Mouse (Mus musculus): ENCODE results near the gene Thada. TPM values are rescaled to one million over a fixed set of nuclear protein-coding genes. Genes with fewer than 3 reads are reported as not detected.

The Thada gene
- total and polyA plus RNA-seq, 3 experiments: 17.3 to 26.7 (median 22.2) TPM

- H3K36me3 ChIP-seq (replicated peaks in 1 of 2; ENCODE audit: control insufficient read depth in 1 of 2, insufficient read depth in 1 of 2, low read length in 1 of 2): no peaks in the 10 kb centered on the region
- DNase-seq (ENCODE audit: extremely low read depth): no peak
- no peak overlapping the region for H3K27ac ChIP-seq (ENCODE audit: insufficient read depth, low read depth)
- peaks cover 5 to 16% of the 10 kb centered on the region in 2 experiments; a peak in 2 of 4 replicates for H3K4me1 ChIP-seq (ENCODE audit: control insufficient read depth in 1 of 2, insufficient read depth in 2 of 2)
- H3K9ac ChIP-seq (ENCODE audit: insufficient read depth, low read depth): no peak overlapping the region
- no peaks in the 10 kb centered on the region for H3K9me3 ChIP-seq (replicated peaks; ENCODE audit: low read length)
- dilution Hi-C loops (cut with MboI; ENCODE audit: extremely low pct_ligation_motif_present, extremely low pct_unique_long_range_greater_than_20kb, low sequenced_read_pairs): no loop called here
- no peak overlapping the region for H3K4me3 ChIP-seq (replicated peaks in 1 of 3; ENCODE audit: low read depth in 2 of 3, low read length in 2 of 3, poor library complexity in 1 of 3)
- no peak overlapping the region for H3K4me2 ChIP-seq (ENCODE audit: insufficient read depth, low read depth, poor library complexity, severe bottlenecking)
- H3K79me2 ChIP-seq (replicated peaks; ENCODE audit: control insufficient read depth, extremely low read depth, insufficient read depth, poor library complexity, severe bottlenecking): no peaks in the 10 kb centered on the region
- TF ChIP-seq BHLHE40 (IDR thresholded peaks at IDR 0.05; ENCODE audit: low read depth, low read length): no peak
- no peak for TF ChIP-seq POLR2A (IDR thresholded peaks at IDR 0.05; ENCODE audit: low read depth, low read length)
- no peak for TF ChIP-seq GABPA (IDR thresholded peaks at IDR 0.05; ENCODE audit: insufficient replicate concordance, low read depth, low read length)
- no peak for TF ChIP-seq MAFK (IDR thresholded peaks at IDR 0.05; ENCODE audit: insufficient replicate concordance, low read length)
- TF ChIP-seq MEF2A (IDR thresholded peaks at IDR 0.05; ENCODE audit: borderline replicate concordance, low read depth, low read length): no peak
- TF ChIP-seq MAX (IDR thresholded peaks at IDR 0.05; ENCODE audit: low read length): no peak
- no peak for TF ChIP-seq CHD2 (IDR thresholded peaks at IDR 0.05; ENCODE audit: low read length)
- no peak for TF ChIP-seq MXI1 (IDR thresholded peaks at IDR 0.05; ENCODE audit: low read depth, low read length)
- in situ Hi-C loops (cut with MboI; ENCODE audit: low pct_ligation_motif_present, low pct_unique_long_range_greater_than_20kb, low sequenced_read_pairs): no loop called here
- no peaks in the 10 kb centered on the region for H3K27me3 ChIP-seq (replicated peaks)
Observed at GRCm38 (mm10) chr17:84166135-84166860, 299.7 kb downstream of the Thada start.

- dilution Hi-C loops (cut with MboI; ENCODE audit: extremely low pct_ligation_motif_present, extremely low pct_unique_long_range_greater_than_20kb, low sequenced_read_pairs): no loop called here
- Histone ChIP-seq H3K79me2 (replicated peaks; ENCODE audit: control insufficient read depth, extremely low read depth, insufficient read depth, poor library complexity, severe bottlenecking) (no peaks in the 10 kb centered on the region), H3K27me3 (replicated peaks) (no peaks in the 10 kb centered on the region), H3K9me3 (replicated peaks; ENCODE audit: low read length) (no peaks in the 10 kb centered on the region), H3K4me2 (ENCODE audit: insufficient read depth, low read depth, poor library complexity, severe bottlenecking) (no peak overlapping the region), H3K9ac (ENCODE audit: insufficient read depth, low read depth) (no peak overlapping the region), H3K4me3 (replicated peaks in 1 of 3; ENCODE audit: low read depth in 2 of 3, low read length in 2 of 3, poor library complexity in 1 of 3) (no peak overlapping the region), H3K4me1 (ENCODE audit: control insufficient read depth in 1 of 2, insufficient read depth in 2 of 2) (peaks cover 5 to 19% of the 10 kb centered on the region in 2 experiments; a peak in 2 of 4 replicates), H3K27ac (ENCODE audit: insufficient read depth, low read depth) (no peak overlapping the region), H3K36me3 (replicated peaks in 1 of 2; ENCODE audit: control insufficient read depth in 1 of 2, insufficient read depth in 1 of 2, low read length in 1 of 2) (no peaks in the 10 kb centered on the region)
- TF ChIP-seq SIN3A (IDR thresholded peaks at IDR 0.05; ENCODE audit: low read length) (no peak), USF1 (IDR thresholded peaks at IDR 0.05; ENCODE audit: low read depth, low read length) (no peak), PAX5 (IDR thresholded peaks at IDR 0.05; ENCODE audit: low read length) (no peak), CHD1 (IDR thresholded peaks at IDR 0.05; ENCODE audit: low read depth, low read length) (no peak), JUN (IDR thresholded peaks at IDR 0.05; ENCODE audit: insufficient read depth, low read depth, low read length) (no peak), ZNF384 (IDR thresholded peaks at IDR 0.05; ENCODE audit: low read depth, low read length) (no peak), IRF4 (IDR thresholded peaks at IDR 0.05; ENCODE audit: low read depth, low read length) (no peak), MEF2A (IDR thresholded peaks at IDR 0.05; ENCODE audit: borderline replicate concordance, low read depth, low read length) (no peak), E2F4 (IDR thresholded peaks at IDR 0.05; ENCODE audit: insufficient replicate concordance, low read depth, low read length) (no peak), POLR2AphosphoS2 (IDR thresholded peaks at IDR 0.05; ENCODE audit: low read depth, low read length) (no peak), MAX (IDR thresholded peaks at IDR 0.05; ENCODE audit: low read length) (no peak)
- in situ Hi-C loops (cut with MboI; ENCODE audit: low pct_ligation_motif_present, low pct_unique_long_range_greater_than_20kb, low sequenced_read_pairs): no loop called here
- DNase-seq (ENCODE audit: extremely low read depth): no peak
Observed at GRCm38 (mm10) chr17:84165735-84166134, 300.3 kb downstream of the Thada start.

Data from CH12.LX (cell line).